Mouse (Mus musculus): ENCODE data around the gene Clcnka.

GRCm38 (mm10) chr4:141367997-141368791 lies 30.3 kb downstream of the Clcnka start, which contains the start of gene Fam131c:
- TF ChIP-seq POLR2A (IDR thresholded peaks at IDR 0.05; ENCODE audit: control insufficient read depth, extremely low read depth, insufficient read depth, low read length, poor library complexity) (no peak), CTCF (IDR thresholded peaks at IDR 0.05; ENCODE audit: borderline replicate concordance, control insufficient read depth, extremely low read depth, insufficient read depth, low read length, poor library complexity) (no peak)
